Mouse (Mus musculus): ENCODE measurements around the gene Rusc1. TPM values are rescaled to one million over a fixed set of nuclear protein-coding genes. Genes with fewer than 3 reads are reported as not detected.

Gene Rusc1
- 19.4 and 22.0 TPM in 2 replicates for polyA plus RNA-seq (2015; fragmentation: Nextera tagmentation; extraction: Ambion mirVana)

DNA sequence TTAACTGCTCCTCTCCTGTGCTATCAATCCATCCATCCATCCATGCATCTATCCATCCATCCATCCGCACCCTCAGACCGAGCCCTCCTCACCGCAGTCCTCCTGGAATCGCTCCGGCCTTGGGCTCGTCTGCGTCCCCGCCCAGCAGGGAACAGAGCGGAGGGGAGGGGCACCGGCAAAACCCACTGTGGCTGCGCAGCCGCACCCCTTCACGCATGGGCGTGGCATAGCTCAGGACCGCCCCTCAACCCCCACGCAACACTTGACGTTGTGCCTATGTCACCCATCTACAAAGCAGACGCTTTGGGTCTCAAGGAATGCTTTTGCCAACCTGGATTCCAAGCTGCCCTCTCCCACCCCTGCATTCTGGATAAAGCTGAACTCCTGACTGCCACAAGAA lies at the start of gene Rusc1:
TSS of gene Rusc1 (minus strand) at position 137 of the 400 bp plus-strand sequence.
- peaks cover 3% of the 10 kb centered on the region; the same call in 1 of the 2 replicates for H3K4me1 ChIP-seq (replicated peaks; ENCODE audit: control insufficient read depth, insufficient read depth)
- ATAC-seq (ENCODE audit: low FRiP score, low TSS enrichment) (peak; percentile 59; the same call in 1 of the 2 replicates), DNase-seq (ENCODE audit: low spot score) (peak; percentile 89)
- no peaks in the 10 kb centered on the region for H3K9me3 ChIP-seq (ENCODE audit: control insufficient read depth, low read length)
- H3K9ac ChIP-seq (ENCODE audit: low read length) = 0 out of 2 replicates have a peak within 1 kb of the TSS, but pooled peaks have one; percentile 18
- H3K27me3 ChIP-seq (ENCODE audit: control insufficient read depth, insufficient read depth, low read length) = no peaks in the 10 kb centered on the region
- peak within 1 kb of the TSS; percentile 100 for H3K4me2 ChIP-seq (replicated peaks; ENCODE audit: low read depth)
- H3K4me3 ChIP-seq (ENCODE audit: low read depth, low read length) = peak within 1 kb of the TSS; percentile 29
- H3K36me3 ChIP-seq (ENCODE audit: control insufficient read depth, insufficient read depth, low read length) = peaks cover 17% of the 10 kb centered on the region; the same call in 1 of the 2 replicates
- TF ChIP-seq EP300 (optimal IDR thresholded peaks at IDR 0.05) (no peak), CTCF (IDR thresholded peaks at IDR 0.05; ENCODE audit: low read depth) (no peak)
- 2% methylated on average over 18 of the region's 18 CpGs for WGBS
- H3K27ac ChIP-seq (replicated peaks) = no peak within 1 kb of the TSS

DNA sequence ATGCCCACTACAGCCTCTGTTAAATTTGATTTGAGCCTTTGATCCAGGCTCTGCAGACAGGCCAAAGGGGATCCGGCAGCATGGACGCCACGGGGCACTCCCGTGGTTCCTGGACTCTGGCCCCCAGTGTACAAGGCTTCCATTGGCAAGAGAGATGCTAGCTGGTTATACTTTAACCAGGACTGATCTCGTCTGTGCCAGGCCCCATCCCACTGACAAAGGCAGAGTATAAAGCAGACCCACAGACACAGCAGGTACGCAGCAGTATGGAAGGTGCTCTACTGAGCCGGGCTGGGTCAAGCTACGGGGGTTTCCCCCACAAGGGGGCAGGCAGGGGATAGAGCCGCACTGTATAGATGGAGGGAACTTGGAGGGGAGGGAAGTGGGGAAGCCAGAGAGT lies 43.3 kb upstream of the Rusc1 start:
- no peak overlapping the region for H3K4me2 ChIP-seq (replicated peaks; ENCODE audit: low read depth)
- H3K9ac ChIP-seq (ENCODE audit: low read length) = no peak overlapping the region
- DNase-seq (ENCODE audit: low spot score) = peak; percentile 74

DNA sequence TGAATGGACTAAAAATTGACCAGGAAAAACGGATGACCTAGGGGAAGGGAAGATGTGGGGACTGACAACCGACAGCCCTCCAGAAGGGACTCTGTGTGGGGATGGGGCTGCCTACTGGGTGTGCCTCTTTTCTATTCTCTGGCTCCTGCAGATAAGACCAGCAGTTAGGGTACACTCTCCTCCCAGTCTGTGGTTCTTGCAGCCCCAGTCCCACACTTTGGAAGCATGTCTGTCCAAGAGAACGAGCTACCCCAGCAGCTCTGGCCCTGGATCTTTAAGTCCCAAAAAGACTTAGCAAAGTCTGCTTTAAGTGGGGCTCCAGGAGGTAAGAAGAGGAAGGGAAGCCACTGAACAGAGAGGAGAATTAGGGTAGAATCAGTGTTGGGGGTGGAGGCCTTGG lies 42.8 kb upstream of the Rusc1 start, which contains the start of gene Pklr:
TSS of gene Pklr (plus strand) at position 185 of the 400 bp plus-strand sequence.
- H3K4me2 ChIP-seq (replicated peaks; ENCODE audit: low read depth) = no peak within 1 kb of the TSS; the same call in 1 of the 2 replicates
- no peaks in the 10 kb centered on the region for H3K27me3 ChIP-seq (ENCODE audit: control insufficient read depth, insufficient read depth, low read length)
- H3K4me3 ChIP-seq (ENCODE audit: low read depth, low read length) = no peak within 1 kb of the TSS
- no peak for ATAC-seq (ENCODE audit: low FRiP score, low TSS enrichment)
- TF ChIP-seq EP300 (optimal IDR thresholded peaks at IDR 0.05) (no peak), CTCF (IDR thresholded peaks at IDR 0.05; ENCODE audit: low read depth) (no peak)
- H3K9ac ChIP-seq (ENCODE audit: low read length) = no peak within 1 kb of the TSS
- H3K4me1 ChIP-seq (replicated peaks; ENCODE audit: control insufficient read depth, insufficient read depth) = no peaks in the 10 kb centered on the region
- 50% methylated on average over 3 of the region's 3 CpGs for WGBS
- DNase-seq (ENCODE audit: low spot score) = no peak
- no peaks in the 10 kb centered on the region for H3K36me3 ChIP-seq (ENCODE audit: control insufficient read depth, insufficient read depth, low read length)
- 0 out of 2 replicates have a peak within 1 kb of the TSS, but pooled peaks have one; percentile 8 for H3K27ac ChIP-seq (replicated peaks)
- no peaks in the 10 kb centered on the region for H3K9me3 ChIP-seq (ENCODE audit: control insufficient read depth, low read length)

More for the DNA sequence above, 43.3 kb upstream of the Rusc1 start:
- WGBS = 33% methylated on average over 9 of the region's 9 CpGs
- 0 out of 2 replicates have a peak overlapping the region, but pooled peaks have one; percentile 8 for H3K27ac ChIP-seq (replicated peaks)
- no peak overlapping the region for H3K4me3 ChIP-seq (ENCODE audit: low read depth, low read length)
- H3K9me3 ChIP-seq (ENCODE audit: control insufficient read depth, low read length) = no peaks in the 10 kb centered on the region
- H3K36me3 ChIP-seq (ENCODE audit: control insufficient read depth, insufficient read depth, low read length) = no peaks in the 10 kb centered on the region
- no peaks in the 10 kb centered on the region for H3K4me1 ChIP-seq (replicated peaks; ENCODE audit: control insufficient read depth, insufficient read depth)
- ATAC-seq (ENCODE audit: low FRiP score, low TSS enrichment) = peak; percentile 74
- TF ChIP-seq CTCF (IDR thresholded peaks at IDR 0.05; ENCODE audit: low read depth) (peak; percentile 53), EP300 (optimal IDR thresholded peaks at IDR 0.05) (no peak)
- no peaks in the 10 kb centered on the region for H3K27me3 ChIP-seq (ENCODE audit: control insufficient read depth, insufficient read depth, low read length)

DNA sequence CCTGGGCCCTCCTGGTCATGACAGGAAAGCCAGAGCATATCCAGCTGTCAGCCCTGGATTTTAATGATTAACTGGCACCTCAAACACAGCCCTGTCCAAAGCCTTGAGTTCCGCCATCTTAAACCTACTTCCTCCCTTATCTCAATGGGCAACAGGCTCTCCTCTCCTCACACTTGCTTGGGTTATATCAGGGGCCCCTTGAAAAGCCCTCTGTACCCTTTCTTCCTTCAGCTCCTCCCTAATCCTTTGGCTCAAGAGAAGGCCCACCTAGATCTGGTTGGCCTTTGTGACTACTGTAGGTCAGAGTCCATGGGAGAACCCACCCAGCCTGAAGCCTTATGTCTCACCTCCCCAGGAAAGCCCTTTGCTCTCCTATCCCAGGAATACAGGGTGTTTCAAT lies 40.6 kb upstream of the Rusc1 start:
- Histone ChIP-seq H3K27me3 (ENCODE audit: control insufficient read depth, insufficient read depth, low read length) (no peaks in the 10 kb centered on the region), H3K27ac (replicated peaks) (no peak overlapping the region), H3K4me3 (ENCODE audit: low read depth, low read length) (no peak overlapping the region), H3K9me3 (ENCODE audit: control insufficient read depth, low read length) (no peaks in the 10 kb centered on the region), H3K9ac (ENCODE audit: low read length) (no peak overlapping the region), H3K4me2 (replicated peaks; ENCODE audit: low read depth) (no peak overlapping the region), H3K36me3 (ENCODE audit: control insufficient read depth, insufficient read depth, low read length) (no peaks in the 10 kb centered on the region), H3K4me1 (replicated peaks; ENCODE audit: control insufficient read depth, insufficient read depth) (no peaks in the 10 kb centered on the region)
- ATAC-seq (ENCODE audit: low FRiP score, low TSS enrichment) (peak; percentile 27), DNase-seq (ENCODE audit: low spot score) (no peak)
- TF ChIP-seq CTCF (IDR thresholded peaks at IDR 0.05; ENCODE audit: low read depth) (no peak), EP300 (optimal IDR thresholded peaks at IDR 0.05) (no peak)
- WGBS = 71% methylated on average over 1 of the region's 1 CpGs

DNA sequence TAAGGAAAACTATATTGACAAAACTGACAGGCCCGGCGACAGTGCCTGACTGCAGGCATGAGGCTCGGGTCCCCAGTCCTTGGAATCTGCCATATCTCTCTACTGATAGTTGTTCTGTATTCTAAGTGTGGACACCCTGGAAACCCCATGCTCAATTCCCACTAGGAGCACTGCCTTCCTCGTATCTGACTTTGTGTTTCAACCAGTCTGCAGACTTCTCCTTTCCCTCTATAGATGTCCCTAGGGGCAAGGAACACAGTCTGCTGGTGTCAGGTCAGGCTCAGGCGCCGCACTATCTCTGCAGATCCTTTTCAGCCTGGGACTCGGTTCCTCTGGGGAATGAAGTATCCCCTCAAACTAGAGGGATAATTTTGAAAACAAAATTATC lies 39.9 kb upstream of the Rusc1 start:
- Histone ChIP-seq H3K9me3 (ENCODE audit: control insufficient read depth, low read length) (no peaks in the 10 kb centered on the region), H3K4me3 (ENCODE audit: low read depth, low read length) (no peak overlapping the region), H3K27ac (replicated peaks) (no peak overlapping the region), H3K36me3 (ENCODE audit: control insufficient read depth, insufficient read depth, low read length) (no peaks in the 10 kb centered on the region), H3K4me2 (replicated peaks; ENCODE audit: low read depth) (no peak overlapping the region), H3K4me1 (replicated peaks; ENCODE audit: control insufficient read depth, insufficient read depth) (no peaks in the 10 kb centered on the region), H3K27me3 (ENCODE audit: control insufficient read depth, insufficient read depth, low read length) (no peaks in the 10 kb centered on the region), H3K9ac (ENCODE audit: low read length) (no peak overlapping the region)
- 71% methylated on average over 7 of the region's 7 CpGs for WGBS
- no peak for TF ChIP-seq EP300 (optimal IDR thresholded peaks at IDR 0.05)
- TF ChIP-seq CTCF (IDR thresholded peaks at IDR 0.05; ENCODE audit: low read depth) = no peak
- ATAC-seq (ENCODE audit: low FRiP score, low TSS enrichment) (no peak), DNase-seq (ENCODE audit: low spot score) (no peak)

DNA sequence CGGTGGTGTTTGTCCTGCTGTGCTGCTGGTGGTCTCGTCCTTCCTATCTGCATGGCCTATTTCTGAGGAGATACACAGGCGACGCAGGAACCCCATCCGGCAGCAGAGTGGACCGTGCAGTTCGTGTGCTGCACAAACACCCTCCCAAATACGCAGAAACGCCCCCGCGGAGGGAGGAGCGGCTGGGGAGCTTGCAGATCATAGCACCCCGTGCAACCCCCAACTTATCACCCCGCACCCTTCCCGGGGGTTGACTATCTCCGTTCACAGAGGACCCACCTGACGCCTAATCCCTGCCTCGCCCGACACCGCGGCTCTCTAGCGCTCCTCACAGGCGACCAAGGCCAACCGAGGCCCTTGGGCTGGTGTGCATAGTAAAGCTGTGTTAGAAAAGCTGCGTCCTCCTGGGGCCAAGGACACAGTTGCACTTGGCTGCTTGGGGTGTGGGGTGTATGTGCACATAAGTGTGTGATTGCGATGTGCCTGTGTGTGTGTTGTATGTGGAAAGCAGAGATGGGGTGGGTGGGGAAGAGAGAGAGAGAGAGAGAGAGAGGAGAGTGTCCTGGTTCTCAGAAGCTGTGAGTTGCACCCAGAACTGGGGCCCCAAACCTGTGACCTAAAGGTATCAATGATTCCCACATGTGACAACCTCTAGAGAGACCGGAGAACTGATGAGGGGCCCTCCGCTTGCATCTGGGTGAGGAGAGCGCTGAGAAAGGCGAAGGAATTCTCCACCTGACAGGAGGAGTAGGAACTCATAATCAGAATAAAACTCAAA lies 39.4 kb upstream of the Rusc1 start:
- H3K4me1 ChIP-seq (replicated peaks; ENCODE audit: control insufficient read depth, insufficient read depth) = no peaks in the 10 kb centered on the region
- DNase-seq (ENCODE audit: low spot score) (peak; percentile 63), ATAC-seq (ENCODE audit: low FRiP score, low TSS enrichment) (peak; percentile 57)
- H3K9ac ChIP-seq (ENCODE audit: low read length) = peak overlapping the region; percentile 23; the same call in 1 of the 2 replicates
- no peaks in the 10 kb centered on the region for H3K36me3 ChIP-seq (ENCODE audit: control insufficient read depth, insufficient read depth, low read length)
- H3K4me2 ChIP-seq (replicated peaks; ENCODE audit: low read depth) = peak overlapping the region; percentile 58
- no peak overlapping the region for H3K27ac ChIP-seq (replicated peaks)
- TF ChIP-seq EP300 (optimal IDR thresholded peaks at IDR 0.05) (no peak), CTCF (IDR thresholded peaks at IDR 0.05; ENCODE audit: low read depth) (peak; percentile 70)
- 13% methylated on average over 30 of the region's 30 CpGs for WGBS
- H3K9me3 ChIP-seq (ENCODE audit: control insufficient read depth, low read length) = no peaks in the 10 kb centered on the region
- H3K27me3 ChIP-seq (ENCODE audit: control insufficient read depth, insufficient read depth, low read length) = no peaks in the 10 kb centered on the region
- H3K4me3 ChIP-seq (ENCODE audit: low read depth, low read length) = peak overlapping the region; percentile 24

Data from stomach, postnatal 0 days (tissue).